Mouse (Mus musculus) heart, embryonic 16.5 days (tissue): Measurements from ENCODE around the gene Abhd14a. TPM values are rescaled to one million over a fixed set of nuclear protein-coding genes. Genes with fewer than 3 reads are reported as not detected.

Experiments used
- ATAC-seq: fragments of 200-750 bp; cut with Nextera tagmentation; replicated peaks from 2 replicates; pipeline ENCODE4 v1.8.0; 2017; ENCODE audit warnings: moderate number of reproducible peaks; ENCODE audit not compliant: insufficient read depth, low FRiP score; ENCODE audit errors: extremely low read depth
- H3K27ac ChIP-seq: fragments of 300-500 bp; sonication (generic); 2 replicates; pipeline ENCODE4 v1.5.1; 2014; ENCODE audit warnings: mild to moderate bottlenecking, low read length, control low read depth, moderate library complexity
- H3K27me3 ChIP-seq: fragments of 300-500 bp; sonication (generic); 2 replicates; pipeline ENCODE4 v1.6.1; 2014; ENCODE audit warnings: low read length, mixed read lengths; ENCODE audit not compliant: control insufficient read depth, insufficient read depth
- H3K36me3 ChIP-seq: fragments of 300-500 bp; sonication (generic); 2 replicates; pipeline ENCODE4 v1.6.1; 2014; ENCODE audit not compliant: control insufficient read depth, insufficient read depth
- H3K4me1 ChIP-seq: fragments of 300-500 bp; sonication (generic); 2 replicates; pipeline ENCODE4 v1.6.1; 2014; ENCODE audit warnings: low read length, mixed read lengths; ENCODE audit not compliant: control insufficient read depth, insufficient read depth
- H3K4me2 ChIP-seq: fragments of 300-500 bp; sonication (generic); 2 replicates; pipeline ENCODE4 v1.6.1; 2014; ENCODE audit warnings: low read depth, mild to moderate bottlenecking, control low read depth, low read length
- H3K4me3 ChIP-seq: fragments of 300-500 bp; sonication (generic); 2 replicates; pipeline ENCODE4 v1.5.1; 2014; ENCODE audit warnings: mild to moderate bottlenecking, control low read depth, low read length
- H3K9ac ChIP-seq: fragments of 300-500 bp; sonication (generic); 2 replicates; pipeline ENCODE4 v1.6.1; 2014; ENCODE audit warnings: low read length, control low read depth
- H3K9me3 ChIP-seq: fragments of 300-500 bp; sonication (generic); replicated peaks from 2 replicates; pipeline ENCODE4 v1.6.1; 2016; ENCODE audit warnings: low read length; ENCODE audit not compliant: control insufficient read depth
- WGBS: fragments of 180-500 bp; shearing (Covaris S2); extraction: QIAGEN DNeasy Blood & Tissue Kit; methylation state at CpG from one replicate; pipeline ENCODE4 v1.1.7; 2014; 5-methylcytosine and 5-hydroxymethylcytosine counted together
- polyA plus RNA-seq: library from polyadenylated mRNA; unstranded; fragments of >200 nt; fragmentation: Nextera tagmentation; extraction: Ambion mirVana; gene quantifications from 2 replicates; pipeline ENCODE4 v1.2.1, GENCODE M21; 2015

The Abhd14a gene
- polyA plus RNA-seq, 1 experiment from 2014 or later = 60.5 TPM

- Histone ChIP-seq H3K9ac (no peak overlapping the region), H3K4me1 (peaks cover 45% of the 10 kb centered on the region)
Measured at GRCm38 (mm10) chr9:106402607-106403375, 44.7 kb downstream of the Abhd14a start.

GRCm38 (mm10) chr9:106402149-106402548, 45.3 kb downstream of the Abhd14a start:
- Histone ChIP-seq H3K4me2 (no peak overlapping the region), H3K36me3 (no peaks in the 10 kb centered on the region), H3K4me3 (no peak overlapping the region), H3K4me1 (peaks cover 47% of the 10 kb centered on the region), H3K27me3 (no peaks in the 10 kb centered on the region), H3K9me3 (no peaks in the 10 kb centered on the region), H3K27ac (no peak overlapping the region), H3K9ac (no peak overlapping the region)
- ATAC-seq = no peak
- WGBS = 54% methylated on average over 5 of the region's 5 CpGs

More at GRCm38 (mm10) chr9:106402607-106403375, 44.7 kb downstream of the Abhd14a start:
- ATAC-seq = no peak
- 69% methylated on average over 16 of the region's 16 CpGs for WGBS
- Histone ChIP-seq H3K4me2 (no peak overlapping the region), H3K27ac (no peak overlapping the region), H3K27me3 (no peaks in the 10 kb centered on the region), H3K9me3 (no peaks in the 10 kb centered on the region), H3K36me3 (no peaks in the 10 kb centered on the region), H3K4me3 (no peak overlapping the region)

GRCm38 (mm10) chr9:106399808-106400207, 47.7 kb downstream of the Abhd14a start:
- Histone ChIP-seq H3K9ac (no peak overlapping the region), H3K9me3 (no peaks in the 10 kb centered on the region), H3K4me1 (peaks cover 27% of the 10 kb centered on the region), H3K4me3 (no peak overlapping the region), H3K4me2 (no peak overlapping the region), H3K27me3 (no peaks in the 10 kb centered on the region), H3K36me3 (no peaks in the 10 kb centered on the region), H3K27ac (no peak overlapping the region)
- 83% methylated on average over 3 of the region's 3 CpGs for WGBS
- ATAC-seq = no peak

- Histone ChIP-seq H3K27me3 (no peaks in the 10 kb centered on the region), H3K9me3 (no peaks in the 10 kb centered on the region), H3K4me3 (no peak overlapping the region), H3K4me1 (peaks cover 32% of the 10 kb centered on the region), H3K36me3 (no peaks in the 10 kb centered on the region), H3K4me2 (no peak overlapping the region), H3K9ac (no peak overlapping the region), H3K27ac (no peak overlapping the region)
- no peak for ATAC-seq
- WGBS = 65% methylated on average over 9 of the region's 9 CpGs
Measured at GRCm38 (mm10) chr9:106398667-106399311, 48.7 kb downstream of the Abhd14a start.

GRCm38 (mm10) chr9:106397733-106398132, 49.7 kb downstream of the Abhd14a start:
- Histone ChIP-seq H3K4me1 (peaks cover 31% of the 10 kb centered on the region), H3K9ac (0 out of 2 replicates have a peak overlapping the region, but pooled peaks have one; percentile 30), H3K36me3 (no peaks in the 10 kb centered on the region), H3K9me3 (no peaks in the 10 kb centered on the region), H3K27ac (peak overlapping the region; percentile 38; the same call in 1 of the 2 replicates), H3K27me3 (no peaks in the 10 kb centered on the region), H3K4me3 (no peak overlapping the region), H3K4me2 (no peak overlapping the region)
- 23% methylated on average over 4 of the region's 4 CpGs for WGBS
- 0 out of 2 replicates have a peak, but pooled peaks have one; percentile 18 for ATAC-seq

- Histone ChIP-seq H3K4me3 (no peak overlapping the region), H3K9ac (0 out of 2 replicates have a peak overlapping the region, but pooled peaks have one; percentile 4), H3K27ac (no peak overlapping the region), H3K4me1 (peaks cover 34% of the 10 kb centered on the region), H3K4me2 (no peak overlapping the region), H3K36me3 (no peaks in the 10 kb centered on the region), H3K27me3 (no peaks in the 10 kb centered on the region), H3K9me3 (no peaks in the 10 kb centered on the region; the same call in 1 of the 2 replicates)
- no peak for ATAC-seq
- 60% methylated on average over 11 of the region's 11 CpGs for WGBS
Measured at GRCm38 (mm10) chr9:106394649-106395602, 52.6 kb downstream of the Abhd14a start.

- no peak overlapping the region for H3K9ac ChIP-seq
- no peak overlapping the region for H3K4me3 ChIP-seq
- H3K27me3 ChIP-seq = no peaks in the 10 kb centered on the region
- no peaks in the 10 kb centered on the region for H3K36me3 ChIP-seq
- no peak overlapping the region for H3K4me2 ChIP-seq
- WGBS = 75% methylated on average over 8 of the region's 8 CpGs
- H3K27ac ChIP-seq = no peak overlapping the region
- H3K4me1 ChIP-seq = peaks cover 34% of the 10 kb centered on the region
- peaks cover 5% of the 10 kb centered on the region; the same call in 1 of the 2 replicates for H3K9me3 ChIP-seq
- ATAC-seq = no peak
Measured at GRCm38 (mm10) chr9:106393548-106393947, 53.9 kb downstream of the Abhd14a start.

GRCm38 (mm10) chr9:106392828-106393527, 54.5 kb downstream of the Abhd14a start:
- H3K4me3 ChIP-seq = no peak overlapping the region
- no peak overlapping the region for H3K4me2 ChIP-seq
- peaks cover 5% of the 10 kb centered on the region; the same call in 1 of the 2 replicates for H3K9me3 ChIP-seq
- peaks cover 32% of the 10 kb centered on the region for H3K4me1 ChIP-seq
- no peaks in the 10 kb centered on the region for H3K27me3 ChIP-seq
- no peak for ATAC-seq
- no peaks in the 10 kb centered on the region for H3K36me3 ChIP-seq
- no peak overlapping the region for H3K9ac ChIP-seq
- H3K27ac ChIP-seq = no peak overlapping the region
- 51% methylated on average over 11 of the region's 11 CpGs for WGBS
